Mouse (Mus musculus) mature B cell (primary cell): ENCODE measurements around the gene Vezf1.

ENCODE experiments used
- in situ Hi-C: fragments of 300-500 bp; cut with MboI; formaldehyde crosslinking; loops from 2 replicates; pipeline ENCODE4 v1.14.3; 2019

Vezf1 gene

DNA sequence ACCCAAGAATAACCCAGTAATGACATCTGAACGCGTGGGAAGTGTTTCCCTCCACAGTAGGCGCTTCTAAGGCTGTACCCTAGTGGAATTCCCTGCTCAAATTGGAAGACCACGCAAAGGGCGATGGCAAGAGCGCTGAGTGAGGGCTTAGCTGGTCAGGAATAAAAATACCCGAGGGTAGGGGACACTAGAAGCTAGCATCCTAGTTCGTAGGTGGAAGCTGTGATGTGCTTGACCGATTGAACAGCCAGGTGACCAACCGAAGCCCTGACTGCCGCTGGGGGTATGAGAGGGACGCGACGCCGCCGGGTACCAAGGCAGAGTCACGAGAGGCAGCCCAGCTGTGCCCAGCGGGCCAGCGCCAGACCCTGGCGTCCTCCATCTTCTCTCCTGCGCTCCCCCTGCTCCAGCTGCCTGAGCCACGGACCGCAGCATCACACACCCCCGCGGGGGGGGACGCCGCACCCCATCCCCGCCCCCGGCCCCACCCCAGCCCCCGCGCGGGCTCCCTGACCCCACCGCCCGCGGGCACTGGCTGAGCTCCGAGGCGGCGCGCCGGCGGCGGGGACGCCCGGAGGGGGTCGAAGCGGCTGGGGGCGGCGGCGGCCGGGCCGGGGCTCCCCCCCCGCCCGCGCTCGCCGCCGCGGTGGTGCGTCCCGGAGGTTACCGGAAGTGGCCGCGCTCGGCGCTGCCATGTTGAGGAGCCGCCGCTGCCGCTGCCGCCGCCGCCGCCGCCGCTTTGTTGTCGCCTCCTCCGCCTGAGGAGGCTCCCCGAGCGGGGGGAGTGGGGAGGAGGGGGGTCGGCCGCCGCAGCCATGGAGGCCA, at the start of gene Vezf1:
Vezf1 (plus strand) TSS at position 694 of the 825 bp plus-strand sequence.
- in situ Hi-C loops = no loop called here

DNA sequence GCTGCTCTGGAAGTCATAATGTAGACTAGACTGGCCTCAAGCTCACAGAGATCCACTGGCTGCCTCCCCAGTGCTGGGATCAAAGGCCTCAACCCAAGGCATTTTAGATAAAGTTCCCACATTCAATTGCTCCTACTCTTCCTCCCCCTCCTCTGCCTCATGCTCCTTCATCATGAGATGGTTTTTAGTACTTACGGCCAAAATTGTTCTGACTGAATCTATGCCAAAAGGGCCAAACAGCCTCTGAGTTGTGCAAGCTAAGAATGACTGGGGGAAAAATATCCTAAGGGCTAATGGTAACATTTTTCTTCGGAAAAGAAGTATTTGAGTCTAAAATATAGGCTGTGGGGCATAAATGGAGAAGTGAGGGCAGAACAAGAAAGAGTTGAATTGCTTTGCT, 44.1 kb upstream of the Vezf1 start:
- in situ Hi-C loops = no loop called here

DNA sequence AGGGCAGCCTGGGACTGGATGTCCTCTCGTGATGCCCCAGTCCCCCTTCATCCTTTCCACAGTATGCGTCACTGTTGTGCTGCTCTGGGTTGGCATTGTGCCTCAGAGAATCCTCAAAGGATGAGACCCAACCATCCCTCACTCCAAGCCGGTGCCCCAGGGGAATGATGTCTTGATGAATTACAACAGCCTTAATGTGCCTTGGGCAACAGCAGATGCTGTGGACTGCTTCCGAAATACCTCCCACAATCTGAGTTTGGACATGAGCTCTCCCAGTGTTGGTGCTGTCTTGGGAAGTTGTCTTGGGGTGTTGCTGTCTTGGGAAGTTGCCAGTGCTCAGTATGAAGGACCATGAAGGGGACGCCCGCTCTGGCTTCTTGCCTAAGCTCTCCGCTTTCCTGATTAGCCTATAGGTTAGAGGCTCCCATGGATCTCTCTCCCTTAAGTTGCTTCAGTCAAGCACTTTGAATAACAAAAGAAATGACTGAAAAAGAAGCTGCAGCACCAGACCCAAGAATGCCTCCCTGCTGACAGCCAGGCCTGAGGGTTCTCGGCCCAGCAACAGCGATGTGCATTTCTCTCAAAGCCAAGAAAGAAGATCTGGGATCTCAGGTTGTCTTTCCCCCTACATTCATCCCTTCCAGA, 40.6 kb upstream of the Vezf1 start:
- in situ Hi-C loops = no loop called here

DNA sequence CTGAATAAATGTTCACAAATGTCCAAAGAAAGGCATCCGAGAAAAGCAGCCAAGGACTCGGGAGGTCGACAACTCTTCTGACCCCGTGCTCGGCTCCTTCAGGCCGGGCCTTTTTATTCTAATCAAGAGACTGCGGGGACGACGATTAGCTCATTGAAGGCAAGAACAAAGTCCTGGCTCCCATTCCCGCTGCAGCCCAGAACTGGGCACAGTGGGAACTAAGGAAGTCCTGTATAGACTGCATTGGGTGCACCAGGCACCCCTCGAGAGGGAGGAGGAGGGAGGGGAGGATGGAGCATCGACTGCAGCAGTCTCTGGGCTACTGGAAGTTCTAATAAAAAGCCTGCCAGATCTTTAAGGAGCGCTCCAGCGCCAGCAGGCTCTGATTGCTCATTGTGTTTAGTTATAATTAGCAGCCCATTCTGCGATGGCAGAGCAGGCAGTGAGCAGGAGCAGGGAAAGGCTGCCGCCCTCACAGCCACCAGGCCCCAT, 39.8 kb upstream of the Vezf1 start:
- in situ Hi-C loops = no loop called here

DNA sequence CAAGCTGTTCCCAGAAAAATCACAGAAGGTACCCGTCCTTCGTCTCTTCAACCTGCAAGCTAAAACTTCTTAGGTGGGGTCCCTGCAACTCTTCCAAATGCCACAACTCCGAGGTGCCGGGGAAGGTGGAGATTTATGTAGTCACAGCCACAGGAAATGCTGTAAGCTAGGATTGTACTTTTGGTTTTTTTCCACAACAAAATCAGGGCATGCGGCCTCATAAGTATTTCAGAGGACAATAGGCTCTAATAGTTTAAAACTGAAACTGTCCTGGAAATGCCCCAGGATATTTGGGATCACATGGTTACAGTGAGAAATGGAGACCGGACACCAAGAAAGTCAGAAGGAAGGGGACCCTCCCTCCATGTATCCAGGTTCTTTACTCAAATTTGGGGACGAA, 37.9 kb upstream of the Vezf1 start:
- in situ Hi-C loops = no loop called here

DNA sequence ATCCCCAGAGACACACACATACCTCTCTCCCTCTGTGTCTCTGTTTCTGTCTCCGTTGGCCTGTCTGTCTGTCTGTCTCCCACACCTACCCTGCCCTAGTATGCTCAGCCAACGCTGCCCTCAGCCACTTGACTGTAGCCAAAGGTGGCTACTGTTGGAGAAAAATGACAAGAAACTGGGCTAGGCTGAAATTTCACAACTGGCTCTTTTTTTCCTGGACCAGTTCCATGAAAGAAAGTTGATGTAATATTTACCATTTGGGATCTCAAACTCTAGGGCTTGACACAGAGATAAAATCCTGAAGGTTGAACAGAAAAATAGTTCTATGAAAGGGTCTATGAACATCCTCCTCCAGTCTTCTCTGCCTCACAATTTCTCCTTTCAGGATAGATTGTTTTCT, 37.2 kb upstream of the Vezf1 start:
- in situ Hi-C loops = no loop called here

DNA sequence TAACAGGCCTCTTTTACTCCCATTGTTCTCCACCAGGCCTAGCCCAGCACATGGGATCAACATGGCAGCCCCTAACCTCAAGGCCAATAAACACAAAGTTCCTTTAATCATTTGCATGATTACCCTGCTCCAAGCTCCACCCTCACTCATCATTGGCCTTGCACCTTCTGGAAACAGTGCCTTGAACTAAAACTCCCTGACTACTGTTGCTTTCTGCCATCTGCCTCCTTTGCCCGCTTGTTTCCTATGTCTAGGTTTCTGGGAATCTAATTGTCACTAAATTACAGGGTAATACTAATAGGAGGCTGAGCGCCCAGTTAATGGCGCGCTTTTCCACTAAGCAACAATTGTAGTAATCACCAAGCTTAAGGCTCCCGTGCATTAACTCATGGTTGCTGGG, 36.3 kb upstream of the Vezf1 start:
- in situ Hi-C loops = no loop called here

DNA sequence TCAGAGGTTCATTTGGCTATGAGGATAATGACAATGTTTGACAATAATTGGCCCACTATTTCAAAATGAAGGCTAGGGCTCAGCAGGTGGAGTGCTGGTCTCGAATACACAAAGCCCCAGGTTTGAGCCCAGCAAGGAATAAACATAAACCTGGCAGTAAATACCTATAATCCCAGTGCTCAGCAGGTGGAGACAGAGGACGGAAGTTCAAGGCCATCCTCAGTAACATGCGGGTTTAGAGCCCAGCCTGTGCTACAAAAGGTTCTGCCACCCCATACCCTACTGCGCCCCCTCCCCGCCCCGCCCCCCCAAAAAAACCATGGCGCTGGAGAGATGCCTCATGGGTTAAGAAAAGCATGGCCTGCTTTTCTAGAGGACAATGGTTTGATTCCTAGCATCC, 32.1 kb upstream of the Vezf1 start:
- in situ Hi-C loops = no loop called here

DNA sequence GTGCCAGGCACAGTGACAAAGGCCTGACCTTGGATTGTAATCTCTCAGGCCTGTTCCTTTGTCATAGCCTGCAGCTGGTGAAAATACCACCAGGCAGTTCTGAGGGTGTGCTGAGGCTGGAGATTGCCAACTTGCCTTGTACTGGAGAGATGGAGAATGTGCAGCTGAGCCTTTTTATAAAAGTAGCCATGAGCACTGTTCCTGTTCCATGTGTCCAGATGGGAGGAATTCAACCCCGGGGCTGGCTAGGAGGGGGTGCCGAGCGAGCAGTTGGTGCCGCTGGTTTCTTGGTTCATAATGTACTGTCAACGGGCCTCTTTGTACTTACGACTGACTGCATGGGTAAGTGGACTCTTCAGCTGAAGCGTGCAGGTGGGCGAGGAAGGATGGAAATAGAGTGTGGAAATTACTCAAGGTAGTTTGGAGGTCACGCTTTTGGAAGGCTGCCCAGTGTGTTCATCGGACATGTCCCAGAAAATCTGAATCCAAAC, 31.3 kb upstream of the Vezf1 start:
- in situ Hi-C loops = no loop called here

DNA sequence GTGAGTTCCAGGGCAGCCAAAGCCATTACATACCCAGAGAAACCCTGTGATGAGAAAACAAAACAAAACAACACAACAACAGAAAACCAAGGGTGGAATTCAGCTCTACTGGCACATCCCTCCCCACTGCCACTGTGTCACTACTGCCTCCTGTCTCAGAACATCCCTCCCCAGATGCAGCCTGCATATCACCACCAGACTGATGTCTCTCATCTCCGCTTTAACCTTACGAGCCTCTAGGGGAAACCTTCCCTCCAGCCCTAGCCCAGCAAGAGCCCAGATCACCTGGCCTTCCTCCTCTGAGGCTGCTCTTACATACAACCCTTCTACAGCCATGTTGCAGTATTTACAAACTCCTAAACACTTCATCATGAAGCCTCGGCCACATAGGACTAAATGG, 30.7 kb upstream of the Vezf1 start:
- in situ Hi-C loops = no loop called here

DNA sequence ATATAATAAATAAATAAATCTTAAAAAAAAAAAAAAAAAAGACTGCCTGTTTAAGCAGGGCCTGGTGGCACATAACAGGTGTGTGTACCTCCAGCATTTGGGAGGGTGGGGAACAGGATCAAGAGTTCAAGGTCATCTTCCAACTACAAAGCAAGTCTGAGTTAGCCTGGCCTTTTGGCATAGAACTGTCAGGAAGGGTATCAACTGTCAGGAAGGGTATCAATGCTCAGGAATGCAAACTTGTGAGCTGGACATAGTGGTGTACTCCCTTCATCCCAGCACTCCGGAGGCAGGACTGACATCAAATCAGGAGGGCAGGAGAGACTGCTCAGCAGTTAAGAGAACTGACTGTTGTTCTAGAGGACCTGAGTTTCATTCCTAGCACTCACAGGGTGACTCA, 29.0 kb upstream of the Vezf1 start:
- in situ Hi-C loops = no loop called here

DNA sequence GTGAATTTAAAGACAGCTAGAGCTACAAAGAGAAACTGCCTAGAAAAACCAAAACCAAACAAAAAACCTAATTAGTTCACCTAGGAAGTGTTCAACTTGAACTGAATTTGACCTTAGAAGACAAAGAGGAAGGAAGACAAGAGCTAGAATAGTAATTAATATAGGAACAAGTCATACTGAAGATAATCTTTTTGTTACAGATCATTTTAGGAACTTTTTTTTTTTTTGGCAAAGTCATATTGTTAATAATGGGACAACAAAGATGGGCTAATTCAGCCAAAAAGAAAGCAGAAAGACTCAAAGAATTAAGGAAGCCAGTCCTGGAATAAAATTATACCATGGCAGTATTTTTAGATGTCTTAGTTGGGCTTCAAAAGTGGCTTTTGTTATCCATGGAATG, 23.8 kb upstream of the Vezf1 start:
- in situ Hi-C loops = no loop called here

DNA sequence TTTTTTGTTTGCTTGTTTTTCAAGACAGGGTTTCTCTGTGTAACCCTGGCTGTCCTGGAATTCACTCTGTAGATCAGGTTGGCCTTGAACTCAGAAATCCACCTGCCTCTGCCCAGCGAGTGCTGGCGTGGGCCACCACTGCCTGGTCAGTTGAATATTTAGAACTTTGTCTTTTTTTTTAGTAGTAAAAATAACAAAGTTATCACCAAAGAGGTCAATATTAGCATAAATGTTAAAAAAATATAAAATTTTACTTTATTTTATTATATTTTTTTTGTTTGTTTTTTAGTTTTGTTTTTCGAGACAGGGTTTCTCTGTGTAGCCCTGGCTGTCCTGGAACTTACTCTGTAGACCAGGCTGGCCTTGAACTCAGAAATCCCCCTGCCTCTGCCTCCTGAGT, 22.9 kb upstream of the Vezf1 start:
- in situ Hi-C loops = loop anchor here (5.0 kb wide), 1 partner anchor 73 kb away; no protein-coding TSS in a partner anchor

DNA sequence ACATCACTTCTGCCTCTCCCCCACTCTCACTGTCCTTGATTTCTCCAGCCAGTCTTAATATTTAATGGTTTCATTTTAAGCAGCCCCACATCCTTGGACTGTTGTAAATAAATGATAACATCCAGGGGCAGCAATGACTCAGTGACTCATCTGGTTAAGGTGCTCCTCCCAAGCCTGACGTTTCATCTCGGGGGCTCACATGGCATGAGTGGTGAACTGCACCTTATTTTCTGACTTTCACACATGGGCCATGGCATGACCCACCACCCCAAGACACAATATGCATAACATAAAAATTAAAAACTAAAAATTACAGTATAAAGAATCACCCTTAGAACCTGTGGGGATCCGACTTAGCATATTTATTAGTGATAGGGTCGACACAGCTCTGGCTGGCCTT, 22.2 kb upstream of the Vezf1 start:
- in situ Hi-C loops = loop anchor here (5.0 kb wide), 1 partner anchor 74 kb away; no protein-coding TSS in a partner anchor

DNA sequence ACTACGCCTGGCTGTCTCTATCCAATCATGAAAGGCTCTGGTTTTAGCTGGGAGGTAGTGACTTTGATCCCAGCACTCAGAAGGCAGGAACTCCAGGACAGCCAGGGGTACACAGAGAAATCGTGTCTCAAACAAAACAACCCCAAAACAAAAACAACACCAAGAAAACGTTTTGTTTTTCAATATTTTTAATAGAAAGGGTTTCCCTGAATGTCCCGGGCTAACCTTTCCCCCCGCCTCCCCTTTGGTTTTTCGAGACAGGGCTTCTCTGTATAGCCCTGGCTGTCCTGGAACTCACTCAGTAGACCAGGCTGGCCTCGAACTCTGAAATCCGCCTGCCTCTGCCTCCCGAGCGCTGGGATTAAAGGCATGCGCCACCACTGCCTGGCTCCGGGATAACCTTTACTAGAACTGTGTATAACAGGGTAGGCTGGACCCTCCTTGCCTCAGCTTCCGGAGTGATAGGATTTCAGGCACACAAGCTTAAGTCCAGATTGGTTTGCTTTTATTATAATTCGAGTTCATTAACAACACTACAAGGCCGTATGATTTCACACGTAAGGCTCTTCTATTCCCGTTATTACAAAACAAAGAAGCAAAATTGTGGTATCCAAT, 21.6 kb upstream of the Vezf1 start:
- in situ Hi-C loops = loop anchor here (5.0 kb wide), 1 partner anchor 74 kb away; no protein-coding TSS in a partner anchor

DNA sequence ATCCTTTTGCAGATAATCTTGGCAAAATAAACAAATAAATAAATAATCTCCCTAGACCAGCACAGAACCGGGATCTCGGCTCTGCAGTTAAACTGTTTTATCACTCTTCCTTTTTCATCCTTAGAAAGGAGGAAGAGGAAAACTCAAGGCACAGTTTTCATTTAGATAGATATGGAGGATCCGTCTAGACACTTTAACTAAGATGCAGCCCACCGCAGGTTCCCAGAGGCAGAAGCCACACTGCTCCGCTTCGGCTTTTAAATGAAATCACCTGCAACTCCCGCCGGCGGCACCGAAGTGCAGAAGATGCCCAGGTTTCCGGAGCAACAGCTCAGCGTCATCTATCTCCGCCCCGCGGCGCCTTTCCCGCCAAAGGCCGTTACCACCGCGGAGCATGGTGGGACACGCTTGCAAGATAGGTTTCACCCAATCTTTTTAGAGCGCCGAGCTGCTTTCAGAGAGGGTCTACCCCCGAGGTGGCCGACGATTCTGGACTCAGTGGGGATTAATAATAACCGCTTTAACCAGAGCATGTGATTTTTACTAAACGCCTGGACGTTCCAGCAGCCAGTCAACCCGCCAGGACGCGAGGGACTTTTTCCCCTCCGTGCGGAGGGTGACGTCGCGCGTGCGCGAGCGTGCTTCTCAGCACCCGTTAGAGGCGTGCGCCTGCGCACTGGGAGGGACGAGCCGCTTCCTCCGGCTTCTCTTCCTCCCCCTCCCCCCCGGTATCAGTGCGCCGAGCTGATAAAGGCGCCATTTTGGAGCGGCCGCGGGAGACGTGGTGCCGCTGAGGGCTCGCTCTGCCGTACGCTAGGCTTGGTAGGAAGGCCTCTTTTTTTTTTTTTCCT, 20.9 kb upstream of the Vezf1 start, which contains the start of gene Srsf1:
Srsf1 (plus strand) TSS at position 430 of the 851 bp plus-strand sequence.
- in situ Hi-C loops = loop anchor here (5.0 kb wide), 1 partner anchor 75 kb away; no protein-coding TSS in a partner anchor

DNA sequence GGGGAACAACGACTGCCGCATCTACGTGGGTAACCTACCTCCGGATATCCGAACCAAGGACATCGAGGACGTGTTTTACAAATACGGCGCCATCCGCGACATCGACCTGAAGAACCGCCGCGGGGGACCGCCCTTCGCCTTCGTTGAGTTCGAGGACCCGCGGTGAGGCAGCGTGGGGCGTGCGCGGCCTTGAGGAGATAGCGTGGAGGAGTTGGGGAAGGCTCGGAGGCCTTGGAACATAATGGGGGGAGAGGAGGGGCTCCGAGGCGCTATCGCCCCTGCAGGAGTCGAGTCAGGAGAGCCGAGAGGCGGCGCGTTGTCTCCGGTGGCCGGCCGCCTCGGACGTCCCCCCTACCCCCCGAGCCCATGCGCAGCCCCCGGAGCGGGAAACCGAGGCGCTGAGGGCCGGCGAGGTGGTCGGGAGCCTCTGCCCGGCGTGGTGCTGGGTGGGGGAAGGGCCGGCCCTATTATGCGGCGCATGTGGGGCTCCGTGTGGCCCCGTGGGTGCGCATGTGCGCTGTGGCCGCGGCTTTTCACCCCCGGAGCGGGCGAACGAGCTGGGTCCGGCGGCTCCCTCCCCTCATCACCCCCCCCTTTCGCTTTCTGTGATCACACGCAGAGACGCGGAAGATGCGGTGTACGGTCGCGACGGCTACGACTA, 20.1 kb upstream of the Vezf1 start:
- in situ Hi-C loops = loop anchor here (5.0 kb wide), 1 partner anchor 76 kb away; no protein-coding TSS in a partner anchor

DNA sequence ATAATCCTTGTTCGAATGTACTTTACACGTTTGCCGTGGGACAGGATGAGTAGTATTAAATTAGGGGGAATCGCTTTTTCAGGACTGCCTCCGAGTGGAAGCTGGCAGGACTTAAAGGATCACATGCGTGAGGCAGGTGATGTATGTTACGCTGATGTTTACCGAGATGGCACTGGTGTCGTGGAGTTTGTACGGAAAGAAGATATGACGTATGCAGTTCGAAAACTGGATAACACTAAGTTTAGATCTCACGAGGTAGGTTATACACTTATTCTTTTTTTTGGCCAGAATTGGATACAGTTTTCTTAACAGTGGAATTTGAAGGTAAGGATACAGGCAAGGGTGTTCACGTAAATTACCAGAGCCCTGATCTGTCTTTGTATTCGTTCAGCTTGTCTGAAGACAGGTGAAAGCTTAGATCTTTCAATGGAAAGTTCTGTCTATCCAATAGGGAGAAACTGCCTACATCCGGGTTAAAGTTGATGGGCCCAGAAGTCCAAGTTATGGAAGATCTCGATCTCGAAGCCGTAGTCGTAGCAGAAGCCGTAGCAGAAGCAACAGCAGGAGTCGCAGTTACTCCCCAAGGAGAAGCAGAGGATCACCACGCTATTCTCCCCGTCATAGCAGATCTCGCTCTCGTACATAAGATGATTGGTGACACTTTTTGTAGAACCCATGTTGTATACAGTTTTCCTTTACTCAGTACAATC, 19.0 kb upstream of the Vezf1 start:
- in situ Hi-C loops = loop anchor here (5.0 kb wide), 1 partner anchor 77 kb away; no protein-coding TSS in a partner anchor

DNA sequence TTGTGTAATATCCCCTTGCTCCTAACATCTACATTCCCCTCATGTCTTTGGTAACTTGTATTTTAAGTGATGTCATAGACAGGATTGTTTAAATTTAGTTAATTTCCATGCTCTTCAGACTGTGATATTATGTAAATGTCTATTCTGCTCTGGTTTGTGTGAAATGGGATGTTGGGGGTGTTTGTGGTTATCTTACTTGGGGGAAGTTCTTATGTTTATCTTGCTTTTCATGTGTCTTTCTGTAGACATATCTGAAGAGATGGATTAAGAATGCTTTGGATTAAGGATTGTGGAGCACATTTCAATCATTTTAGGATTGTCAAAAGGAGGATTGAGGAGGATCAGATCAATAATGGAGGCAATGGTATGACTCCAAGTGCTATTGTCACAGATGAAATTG, 18.3 kb upstream of the Vezf1 start:
- in situ Hi-C loops = loop anchor here (5.0 kb wide), 1 partner anchor 77 kb away; no protein-coding TSS in a partner anchor

DNA sequence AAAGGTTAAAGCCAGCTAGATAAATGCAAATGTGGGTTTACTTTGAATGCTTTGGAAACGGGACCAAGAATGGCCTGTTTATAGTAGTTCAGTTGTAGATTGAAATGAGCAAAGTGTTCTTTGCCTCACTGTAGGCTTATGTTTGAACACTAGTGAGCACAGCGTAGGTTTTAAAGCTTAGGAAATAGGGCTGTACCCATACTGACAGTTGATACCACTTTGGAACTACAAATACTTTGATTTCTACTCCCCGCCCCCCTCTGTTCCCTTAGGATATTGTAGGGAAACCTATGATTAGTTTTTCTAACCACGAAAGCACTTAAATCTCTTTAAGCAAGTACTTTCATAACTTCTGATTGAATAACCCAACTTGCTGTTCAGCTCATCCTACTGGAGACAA, 15.4 kb upstream of the Vezf1 start:
- in situ Hi-C loops = no loop called here
